Mouse (Mus musculus): ENCODE data around the gene Zdhhc7. TPM values are rescaled to one million over a fixed set of nuclear protein-coding genes. Genes with fewer than 3 reads are reported as not detected.
A peak's percentile ranks its signal among the peaks of the same experiment; 100 is the strongest.

Gene Zdhhc7
- polyA plus RNA-seq, 1 experiment from 2014 or later, result 36.2 TPM

GRCm38 (mm10) chr8:120062742-120063141, 38.5 kb downstream of the Zdhhc7 start:
- H3K27ac ChIP-seq (ENCODE audit: low read length), result no peak overlapping the region
- WGBS, result 88% methylated on average over 14 of the region's 14 CpGs
- no peak overlapping the region for H3K4me3 ChIP-seq (ENCODE audit: low read length)

GRCm38 (mm10) chr8:120057078-120057477, 44.2 kb downstream of the Zdhhc7 start:
- no peak overlapping the region for H3K27ac ChIP-seq (ENCODE audit: low read length)
- 70% methylated on average over 2 of the region's 2 CpGs for WGBS
- H3K4me3 ChIP-seq (ENCODE audit: low read length), result no peak overlapping the region
- no peak overlapping the region for H3K9ac ChIP-seq (replicated peaks; ENCODE audit: low read length)
- peaks cover 5% of the 10 kb centered on the region; the same call in 1 of the 2 replicates for H3K9me3 ChIP-seq (ENCODE audit: low read length)
- no peak overlapping the region for H3K4me2 ChIP-seq (replicated peaks; ENCODE audit: low read depth, low read length)
- no peak for ATAC-seq (ENCODE audit: low FRiP score, low TSS enrichment)
- H3K4me1 ChIP-seq (ENCODE audit: insufficient read depth, low read length), result no peaks in the 10 kb centered on the region
- no peaks in the 10 kb centered on the region for H3K27me3 ChIP-seq (ENCODE audit: insufficient read depth, low read length)
- H3K36me3 ChIP-seq (ENCODE audit: insufficient read depth, low read length), result no peaks in the 10 kb centered on the region

More at GRCm38 (mm10) chr8:120062742-120063141, 38.5 kb downstream of the Zdhhc7 start:
- H3K4me2 ChIP-seq (replicated peaks; ENCODE audit: low read depth, low read length), result no peak overlapping the region
- H3K9ac ChIP-seq (replicated peaks; ENCODE audit: low read length), result no peak overlapping the region
- 0 out of 2 replicates have a peak, but pooled peaks cover 3% of the 10 kb centered on the region for H3K9me3 ChIP-seq (ENCODE audit: low read length)
- H3K36me3 ChIP-seq (ENCODE audit: insufficient read depth, low read length), result no peaks in the 10 kb centered on the region
- no peaks in the 10 kb centered on the region for H3K27me3 ChIP-seq (ENCODE audit: insufficient read depth, low read length)
- no peak for ATAC-seq (ENCODE audit: low FRiP score, low TSS enrichment)
- peaks cover 1% of the 10 kb centered on the region; the same call in 1 of the 2 replicates for H3K4me1 ChIP-seq (ENCODE audit: insufficient read depth, low read length)

- no peaks in the 10 kb centered on the region for H3K27me3 ChIP-seq (ENCODE audit: insufficient read depth, low read length)
- ATAC-seq (ENCODE audit: low FRiP score, low TSS enrichment), result no peak
- WGBS, result 87% methylated on average over 3 of the region's 3 CpGs
- H3K36me3 ChIP-seq (ENCODE audit: insufficient read depth, low read length), result no peaks in the 10 kb centered on the region
- no peak overlapping the region for H3K9ac ChIP-seq (replicated peaks; ENCODE audit: low read length)
- no peak overlapping the region for H3K27ac ChIP-seq (ENCODE audit: low read length)
- no peaks in the 10 kb centered on the region for H3K4me1 ChIP-seq (ENCODE audit: insufficient read depth, low read length)
- no peak overlapping the region for H3K4me3 ChIP-seq (ENCODE audit: low read length)
- H3K4me2 ChIP-seq (replicated peaks; ENCODE audit: low read depth, low read length), result no peak overlapping the region
- peaks cover 5% of the 10 kb centered on the region; the same call in 1 of the 2 replicates for H3K9me3 ChIP-seq (ENCODE audit: low read length)
Observed at GRCm38 (mm10) chr8:120054833-120055232, 46.4 kb downstream of the Zdhhc7 start.

- 71% methylated on average over 8 of the region's 8 CpGs for WGBS
- Histone ChIP-seq H3K27me3 (ENCODE audit: insufficient read depth, low read length) (no peaks in the 10 kb centered on the region), H3K9ac (replicated peaks; ENCODE audit: low read length) (no peak overlapping the region), H3K27ac (ENCODE audit: low read length) (no peak overlapping the region), H3K4me1 (ENCODE audit: insufficient read depth, low read length) (no peaks in the 10 kb centered on the region), H3K9me3 (ENCODE audit: low read length) (peaks cover 5% of the 10 kb centered on the region; the same call in 1 of the 2 replicates), H3K4me3 (ENCODE audit: low read length) (no peak overlapping the region), H3K36me3 (ENCODE audit: insufficient read depth, low read length) (no peaks in the 10 kb centered on the region), H3K4me2 (replicated peaks; ENCODE audit: low read depth, low read length) (no peak overlapping the region)
- ATAC-seq (ENCODE audit: low FRiP score, low TSS enrichment), result no peak
Observed at GRCm38 (mm10) chr8:120052318-120052717, 49.0 kb downstream of the Zdhhc7 start.

- WGBS, result 89% methylated on average over 4 of the region's 4 CpGs
- Histone ChIP-seq H3K4me2 (replicated peaks; ENCODE audit: low read depth, low read length) (no peak overlapping the region), H3K9ac (replicated peaks; ENCODE audit: low read length) (no peak overlapping the region), H3K27me3 (ENCODE audit: insufficient read depth, low read length) (no peaks in the 10 kb centered on the region), H3K27ac (ENCODE audit: low read length) (no peak overlapping the region), H3K4me1 (ENCODE audit: insufficient read depth, low read length) (no peaks in the 10 kb centered on the region; the same call in 1 of the 2 replicates), H3K4me3 (ENCODE audit: low read length) (no peak overlapping the region), H3K36me3 (ENCODE audit: insufficient read depth, low read length) (no peaks in the 10 kb centered on the region), H3K9me3 (ENCODE audit: low read length) (peaks cover 5% of the 10 kb centered on the region; the same call in 1 of the 2 replicates)
- no peak for ATAC-seq (ENCODE audit: low FRiP score, low TSS enrichment)
Observed at GRCm38 (mm10) chr8:120051908-120052307, 49.4 kb downstream of the Zdhhc7 start.

- H3K4me1 ChIP-seq (ENCODE audit: insufficient read depth, low read length), result peaks cover 3% of the 10 kb centered on the region; the same call in 1 of the 2 replicates
- H3K4me2 ChIP-seq (replicated peaks; ENCODE audit: low read depth, low read length), result no peak overlapping the region
- no peak for ATAC-seq (ENCODE audit: low FRiP score, low TSS enrichment)
- H3K27ac ChIP-seq (ENCODE audit: low read length), result no peak overlapping the region
- H3K9ac ChIP-seq (replicated peaks; ENCODE audit: low read length), result no peak overlapping the region
- WGBS, result 32% methylated on average over 4 of the region's 4 CpGs
- H3K9me3 ChIP-seq (ENCODE audit: low read length), result no peaks in the 10 kb centered on the region; the same call in 1 of the 2 replicates
- H3K4me3 ChIP-seq (ENCODE audit: low read length), result no peak overlapping the region
- no peaks in the 10 kb centered on the region for H3K36me3 ChIP-seq (ENCODE audit: insufficient read depth, low read length)
- H3K27me3 ChIP-seq (ENCODE audit: insufficient read depth, low read length), result no peaks in the 10 kb centered on the region
Observed at GRCm38 (mm10) chr8:120051006-120051405, 50.3 kb downstream of the Zdhhc7 start.

DNA sequence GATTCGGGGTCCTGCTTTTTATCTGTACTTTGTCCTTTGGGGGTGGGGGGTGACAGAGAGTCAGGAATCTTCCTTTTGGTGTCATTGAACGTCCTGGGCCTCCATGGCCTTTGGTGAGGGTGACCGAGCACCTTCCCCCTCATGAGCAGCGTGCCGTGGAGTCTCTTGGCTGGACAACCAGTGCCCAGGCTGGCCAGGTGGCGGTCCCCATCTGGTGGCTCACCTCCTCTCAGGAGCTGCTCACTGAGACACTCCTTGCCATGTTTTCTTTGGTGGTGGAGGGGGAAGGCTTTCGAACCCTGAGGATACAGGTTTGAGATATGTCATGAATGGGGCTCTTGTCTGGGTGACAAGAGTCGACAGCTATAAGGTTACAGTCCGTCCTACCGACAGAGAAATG, 50.9 kb downstream of the Zdhhc7 start:
- Histone ChIP-seq H3K9me3 (ENCODE audit: low read length) (no peaks in the 10 kb centered on the region), H3K4me2 (replicated peaks; ENCODE audit: low read depth, low read length) (no peak overlapping the region), H3K27me3 (ENCODE audit: insufficient read depth, low read length) (no peaks in the 10 kb centered on the region), H3K36me3 (ENCODE audit: insufficient read depth, low read length) (no peaks in the 10 kb centered on the region), H3K9ac (replicated peaks; ENCODE audit: low read length) (no peak overlapping the region), H3K4me1 (ENCODE audit: insufficient read depth, low read length) (peaks cover 5% of the 10 kb centered on the region; the same call in 1 of the 2 replicates), H3K4me3 (ENCODE audit: low read length) (no peak overlapping the region), H3K27ac (ENCODE audit: low read length) (no peak overlapping the region)
- 60% methylated on average over 10 of the region's 10 CpGs for WGBS
- ATAC-seq (ENCODE audit: low FRiP score, low TSS enrichment), result no peak

DNA sequence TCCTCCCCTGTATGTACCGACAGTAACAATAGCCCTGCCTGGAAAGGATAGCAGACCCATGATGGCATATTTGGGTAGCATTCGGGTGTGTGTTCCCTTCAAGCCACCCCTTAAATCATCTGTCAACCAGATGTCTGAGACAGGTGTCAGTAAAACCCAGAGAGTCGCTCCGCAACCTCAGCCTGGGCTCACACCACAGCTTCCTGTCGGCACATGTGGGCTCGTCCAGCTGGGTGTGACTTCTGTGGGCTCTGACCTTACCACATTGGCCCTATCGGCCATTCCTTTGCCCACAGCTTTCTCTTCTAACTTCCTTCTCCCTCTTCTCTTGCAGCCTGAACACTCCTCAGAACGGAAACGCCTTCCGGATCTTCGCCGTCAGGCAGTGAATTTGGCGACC, 51.3 kb downstream of the Zdhhc7 start:
- no peak for ATAC-seq (ENCODE audit: low FRiP score, low TSS enrichment)
- Histone ChIP-seq H3K36me3 (ENCODE audit: insufficient read depth, low read length) (no peaks in the 10 kb centered on the region), H3K9ac (replicated peaks; ENCODE audit: low read length) (no peak overlapping the region), H3K4me2 (replicated peaks; ENCODE audit: low read depth, low read length) (no peak overlapping the region), H3K4me1 (ENCODE audit: insufficient read depth, low read length) (peaks cover 5% of the 10 kb centered on the region; the same call in 1 of the 2 replicates), H3K27me3 (ENCODE audit: insufficient read depth, low read length) (no peaks in the 10 kb centered on the region), H3K27ac (ENCODE audit: low read length) (no peak overlapping the region), H3K9me3 (ENCODE audit: low read length) (no peaks in the 10 kb centered on the region), H3K4me3 (ENCODE audit: low read length) (no peak overlapping the region)
- 85% methylated on average over 13 of the region's 13 CpGs for WGBS

DNA sequence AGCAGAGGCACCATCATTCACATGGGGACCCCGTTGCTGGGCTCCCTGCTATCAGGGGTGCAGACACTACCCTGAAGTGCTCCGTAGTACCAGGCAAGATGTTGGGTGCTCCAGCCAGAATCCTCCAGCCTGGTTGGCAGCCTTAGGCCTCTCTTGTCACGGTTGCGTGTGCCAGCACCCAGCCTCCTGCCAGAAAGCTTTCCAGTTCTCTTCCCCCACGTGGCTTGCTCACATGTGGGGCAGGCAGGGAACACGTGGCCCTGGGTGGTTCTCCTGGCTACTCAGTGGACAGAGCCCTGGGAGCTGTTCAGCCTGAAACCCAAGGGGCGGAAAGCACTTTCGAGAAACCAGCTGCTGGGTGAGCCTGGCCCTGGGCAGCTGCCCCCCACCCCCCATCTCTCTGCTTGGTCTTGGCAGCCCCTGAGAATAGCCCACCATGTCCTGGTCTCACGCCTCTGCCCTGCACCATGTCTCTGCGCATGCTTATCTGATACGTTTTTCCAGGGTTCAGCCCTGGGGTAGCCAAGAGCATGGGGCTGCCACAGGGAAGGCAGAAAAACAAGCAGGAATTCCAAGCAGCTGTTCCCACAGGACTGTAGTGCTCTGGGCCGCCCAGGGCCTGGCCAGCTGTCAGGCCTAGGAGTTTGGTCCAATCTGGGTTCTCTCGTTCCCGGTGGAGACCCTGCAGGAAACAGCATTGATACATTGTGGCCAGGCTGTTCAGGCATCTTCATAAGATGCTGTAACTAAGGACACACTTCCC, 54.8 kb downstream of the Zdhhc7 start:
- Histone ChIP-seq H3K9me3 (ENCODE audit: low read length) (no peaks in the 10 kb centered on the region), H3K36me3 (ENCODE audit: insufficient read depth, low read length) (no peaks in the 10 kb centered on the region), H3K4me3 (ENCODE audit: low read length) (no peak overlapping the region), H3K4me2 (replicated peaks; ENCODE audit: low read depth, low read length) (no peak overlapping the region), H3K27ac (ENCODE audit: low read length) (peak overlapping the region; percentile 19), H3K27me3 (ENCODE audit: insufficient read depth, low read length) (no peaks in the 10 kb centered on the region), H3K9ac (replicated peaks; ENCODE audit: low read length) (no peak overlapping the region; the same call in 1 of the 2 replicates), H3K4me1 (ENCODE audit: insufficient read depth, low read length) (peaks cover 5% of the 10 kb centered on the region; the same call in 1 of the 2 replicates)
- 52% methylated on average over 14 of the region's 14 CpGs for WGBS
- peak; percentile 66 for ATAC-seq (ENCODE audit: low FRiP score, low TSS enrichment)

GRCm38 (mm10) chr8:120045471-120045870, 55.8 kb downstream of the Zdhhc7 start:
- Histone ChIP-seq H3K9me3 (ENCODE audit: low read length) (no peaks in the 10 kb centered on the region), H3K4me2 (replicated peaks; ENCODE audit: low read depth, low read length) (no peak overlapping the region), H3K36me3 (ENCODE audit: insufficient read depth, low read length) (no peaks in the 10 kb centered on the region), H3K4me1 (ENCODE audit: insufficient read depth, low read length) (peaks cover 5% of the 10 kb centered on the region; the same call in 1 of the 2 replicates), H3K27me3 (ENCODE audit: insufficient read depth, low read length) (no peaks in the 10 kb centered on the region), H3K9ac (replicated peaks; ENCODE audit: low read length) (no peak overlapping the region), H3K27ac (ENCODE audit: low read length) (no peak overlapping the region), H3K4me3 (ENCODE audit: low read length) (no peak overlapping the region)
- ATAC-seq (ENCODE audit: low FRiP score, low TSS enrichment), result no peak
- 45% methylated on average over 5 of the region's 5 CpGs for WGBS
